Mouse (Mus musculus): ENCODE measurements around the gene Mtmr3.

GRCm38 (mm10) chr11:4446195-4446868 lies 148.3 kb downstream of the Mtmr3 start:
- TF ChIP-seq NELFE (IDR thresholded peaks at IDR 0.05; ENCODE audit: low read depth, low read length): no peak
- no peak for TF ChIP-seq POLR2AphosphoS5 (IDR thresholded peaks at IDR 0.05; ENCODE audit: borderline replicate concordance, low read depth, low read length)
- TF ChIP-seq E2F4 (IDR thresholded peaks at IDR 0.05; ENCODE audit: borderline replicate concordance, low read depth, low read length): no peak
- no peak for TF ChIP-seq GATA1 (IDR thresholded peaks at IDR 0.05; ENCODE audit: low read depth, low read length)

Data from MEL (cell line).